Mouse (Mus musculus): ENCODE measurements around the gene Ifrd2. TPM values are rescaled to one million over a fixed set of nuclear protein-coding genes. Genes with fewer than 3 reads are reported as not detected.

Ifrd2 gene
- total RNA-seq (2021), result 10 to 100 TPM; 34.6 to 40.4 TPM
- long read RNA-seq, experiment 1, transcript Ifrd2-201 (12 exons, 2,056 nt), result major isoform, 59 of 69 reads
- long read RNA-seq, experiment 1, partial matches to known transcripts, result 3 of 69 reads
- long read RNA-seq, experiment 1, other reads (novel, unspliced or antisense), result 5 of 69 reads
- long read RNA-seq, experiment 2, transcript Ifrd2-201 (12 exons, 2,056 nt), result major isoform, 48 of 54 reads
- long read RNA-seq, experiment 2, partial matches to known transcripts, result 2 of 54 reads
- long read RNA-seq, experiment 2, other reads (novel, unspliced or antisense), result 4 of 54 reads

DNA sequence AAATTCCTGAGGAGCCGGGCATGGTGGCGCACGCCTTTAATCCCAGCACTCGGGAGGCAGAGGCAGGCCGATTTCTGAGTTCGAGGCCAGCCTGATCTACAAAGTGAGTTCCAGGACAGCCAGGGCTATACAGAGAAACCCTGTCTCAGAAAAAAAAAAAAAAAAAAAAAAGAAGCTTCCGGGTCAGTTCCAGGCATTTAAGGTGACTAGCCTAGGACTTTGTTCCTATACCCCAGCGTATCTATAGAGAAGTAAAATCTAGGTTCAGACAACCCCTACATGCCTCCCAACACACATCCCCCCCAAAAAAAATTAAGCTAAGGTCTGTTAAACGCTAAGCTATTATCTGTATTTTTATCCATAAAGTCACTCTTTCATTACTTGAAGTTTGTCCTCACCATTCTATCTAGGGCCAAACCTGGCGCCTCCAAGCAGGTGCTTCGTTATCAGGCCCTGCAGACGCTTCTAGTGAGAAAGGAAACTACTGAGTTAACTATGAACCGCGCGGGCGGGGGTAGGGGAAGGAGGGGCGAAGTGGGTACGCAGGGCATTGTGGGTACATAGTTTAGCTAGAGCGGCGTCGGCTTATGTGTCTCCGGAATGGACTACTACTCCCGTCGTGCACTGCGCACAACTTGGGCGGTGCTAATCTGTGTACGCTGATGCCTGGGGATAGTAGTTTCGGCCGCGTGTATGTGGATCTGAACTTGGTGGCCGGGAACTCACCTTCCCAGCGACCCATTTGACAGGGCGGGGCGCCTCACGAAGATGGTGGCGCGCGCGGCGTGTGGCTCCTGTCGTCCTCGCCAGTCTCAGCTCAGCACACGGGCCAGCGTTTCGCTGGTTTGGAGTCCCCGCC is at the start of gene Ifrd2:
Gene Ifrd2 (plus strand): TSS at position 669 of the 859 bp plus-strand sequence.
- peak; percentile 91 for DNase-seq

DNA sequence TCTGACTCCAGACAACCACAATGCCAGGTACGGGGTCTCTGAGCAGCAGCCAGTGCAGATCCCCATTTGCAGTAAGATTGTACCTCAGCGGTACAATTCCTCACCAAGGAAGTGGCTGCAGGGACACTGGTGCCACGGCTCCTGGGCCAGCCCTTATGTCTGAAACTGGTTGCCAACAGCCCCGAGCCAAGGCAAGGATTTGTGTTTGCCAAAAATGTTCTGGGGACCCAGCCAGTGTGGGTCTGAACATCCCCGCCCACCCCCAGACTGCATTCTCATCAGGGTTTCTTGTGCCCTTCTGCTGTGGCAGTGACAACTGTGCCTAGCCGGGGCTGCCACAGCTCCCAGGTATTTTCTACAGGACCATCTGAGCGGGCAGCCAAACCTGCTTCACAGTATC is 49.2 kb upstream of the Ifrd2 start:
- DNase-seq, result no peak

DNA sequence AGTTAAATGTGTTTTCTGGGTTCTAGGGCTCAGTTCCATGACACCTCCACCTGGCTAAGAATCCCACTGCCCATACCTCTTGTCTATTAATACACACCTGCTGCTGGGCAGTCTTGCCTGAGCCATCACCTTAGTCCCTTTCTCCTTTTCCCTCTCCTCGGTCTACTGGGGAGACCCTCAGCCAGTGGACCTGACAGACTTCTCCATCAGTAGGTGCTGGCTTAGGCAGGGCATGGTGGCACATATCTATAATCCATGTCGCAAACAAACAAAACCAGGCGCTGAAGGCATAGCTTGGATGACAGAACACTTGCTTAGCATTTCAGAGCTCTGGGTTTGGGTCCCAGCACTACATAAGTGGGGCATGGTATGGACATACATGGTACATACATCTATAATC is 48.7 kb upstream of the Ifrd2 start:
- no peak for DNase-seq

DNA sequence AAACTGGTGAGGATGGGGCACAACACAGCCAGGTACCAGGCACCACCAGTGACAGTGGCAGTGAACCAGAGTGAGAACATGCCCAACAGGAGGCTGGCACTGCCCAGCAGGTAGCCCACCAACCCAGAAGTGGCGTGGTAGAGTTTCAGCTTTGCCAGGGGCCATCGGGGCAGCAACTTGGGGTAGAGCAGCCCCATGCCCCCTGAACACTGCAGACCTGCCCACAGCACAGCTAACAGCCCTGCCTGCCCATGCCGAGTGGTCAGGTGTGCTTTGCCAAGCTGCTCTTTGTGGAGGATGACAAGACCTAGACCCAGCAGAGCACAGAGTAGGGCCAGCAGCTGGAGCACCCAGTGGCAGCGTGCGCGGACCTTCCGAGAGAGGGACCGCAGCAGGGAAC is 47.5 kb upstream of the Ifrd2 start:
- DNase-seq, result no peak

DNA sequence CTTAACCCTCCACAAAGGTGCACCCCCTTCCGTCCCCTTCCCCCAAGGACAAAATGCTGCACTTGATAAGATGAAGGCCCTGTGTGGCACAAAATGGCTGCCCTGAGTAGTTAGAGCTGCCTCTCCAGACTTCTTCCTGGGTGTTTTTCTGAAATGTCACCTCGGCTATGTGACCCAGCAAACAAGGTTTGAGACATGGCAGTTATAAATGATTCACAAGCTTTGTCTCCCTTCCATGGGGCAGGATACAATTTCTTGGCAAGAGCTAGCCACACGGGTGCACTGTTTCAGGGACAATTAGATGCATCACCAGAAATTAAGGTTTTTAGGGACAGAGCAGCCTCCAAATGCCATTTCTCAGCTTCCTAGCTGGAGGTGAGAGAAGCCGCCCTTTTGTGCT is 47.0 kb upstream of the Ifrd2 start:
- DNase-seq, result no peak

DNA sequence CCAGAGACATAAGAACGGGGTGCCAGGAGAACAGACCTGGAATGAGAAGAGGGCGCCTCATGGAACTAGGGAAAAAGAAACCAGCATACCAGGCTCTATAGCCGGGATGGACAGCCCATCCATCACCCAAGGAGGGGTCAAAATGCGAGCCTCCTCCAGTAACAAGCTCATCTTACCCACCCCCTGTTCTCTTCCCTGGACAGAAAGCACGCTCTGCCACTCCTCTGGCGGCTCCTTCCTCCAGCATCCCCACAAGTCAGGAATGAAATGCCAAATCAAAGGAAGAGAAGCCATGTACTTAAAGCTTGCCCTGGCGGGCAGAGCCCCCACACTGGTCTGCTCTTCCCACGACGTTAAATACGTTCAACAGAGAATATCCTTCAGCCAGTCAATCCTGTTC is 46.4 kb upstream of the Ifrd2 start:
- DNase-seq, result no peak

DNA sequence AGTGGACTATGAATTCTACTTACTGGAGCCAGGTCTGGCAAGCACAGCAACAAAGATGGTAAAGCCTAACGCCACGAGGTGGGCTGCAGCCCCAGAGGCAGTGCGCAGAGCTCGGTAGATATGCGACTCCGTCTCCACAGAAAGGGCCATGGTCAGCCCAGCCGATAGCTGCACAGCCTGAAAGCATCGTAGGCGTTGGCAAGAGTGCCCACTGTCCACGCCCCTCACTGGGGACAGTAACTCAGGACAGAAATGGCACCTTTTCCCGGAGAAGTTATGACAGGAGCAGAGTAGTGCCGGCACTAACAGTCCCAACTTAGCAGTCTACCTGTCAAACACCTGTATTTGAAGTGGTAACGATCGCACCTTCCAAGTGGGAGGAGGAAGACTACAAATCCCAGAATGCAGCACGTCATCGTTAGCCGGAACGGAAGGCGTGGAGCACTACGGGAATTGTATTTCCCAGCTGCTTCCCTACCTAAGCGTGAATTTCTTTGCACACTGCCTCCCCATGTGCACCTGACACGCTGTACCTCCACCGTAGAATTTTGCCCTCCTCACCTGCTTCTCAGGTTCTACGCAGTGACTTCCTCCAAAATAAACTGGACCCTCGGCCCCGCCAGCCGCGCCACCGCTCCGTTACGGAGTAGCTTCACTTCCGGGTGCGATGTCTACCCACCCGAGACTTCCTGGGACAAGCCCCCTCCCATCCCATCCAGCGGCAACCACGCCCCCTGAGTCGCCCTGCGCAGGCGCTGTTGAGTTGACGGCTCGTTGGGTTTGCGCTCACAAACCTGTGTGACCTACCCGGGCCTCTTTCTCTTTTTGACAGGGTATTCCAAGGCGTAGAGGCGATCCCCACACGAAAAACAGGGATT is 45.7 kb upstream of the Ifrd2 start, which contains the start of the genes Cyb561d2 and Nprl2:
Gene Cyb561d2 (minus strand): TSS at position 720 of the 878 bp plus-strand sequence.
Gene Nprl2 (plus strand): TSS at position 753 of the 878 bp plus-strand sequence.
- DNase-seq, result peak; percentile 92

DNA sequence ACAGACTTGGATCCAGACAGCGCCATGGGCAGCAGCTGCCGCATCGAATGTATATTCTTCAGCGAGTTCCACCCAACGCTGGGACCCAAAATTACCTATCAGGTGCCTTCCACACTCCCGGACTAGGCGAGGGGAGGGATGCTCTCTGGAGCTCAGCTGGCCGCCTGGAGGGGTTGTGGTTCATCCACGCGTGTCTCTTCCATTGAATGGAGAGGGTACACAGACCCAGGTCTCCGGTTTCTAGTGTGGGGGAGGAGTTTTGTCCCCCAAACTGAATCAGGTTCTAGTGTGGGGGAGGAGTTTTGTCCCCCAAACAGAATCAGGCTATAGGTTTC is 45.1 kb upstream of the Ifrd2 start:
- no peak for DNase-seq

DNA sequence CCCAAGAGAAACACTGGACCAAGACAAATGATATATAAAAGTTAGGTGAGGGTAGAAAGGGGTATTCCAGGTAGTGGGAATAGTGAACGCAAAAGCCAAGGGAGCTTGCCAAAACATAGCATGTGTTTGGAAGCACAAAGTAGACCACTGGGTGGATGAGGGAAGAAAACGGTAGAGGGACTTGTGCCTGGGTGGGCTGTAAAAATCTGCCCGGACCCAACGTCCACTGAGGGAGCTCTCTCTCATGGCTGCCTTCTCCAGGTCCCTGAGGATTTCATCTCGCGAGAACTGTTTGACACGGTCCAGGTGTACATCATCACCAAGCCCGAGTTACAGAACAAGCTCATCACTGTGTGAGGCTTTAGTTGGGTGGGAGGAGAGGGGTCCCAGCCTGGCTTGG is 44.7 kb upstream of the Ifrd2 start:
- DNase-seq, result no peak

DNA sequence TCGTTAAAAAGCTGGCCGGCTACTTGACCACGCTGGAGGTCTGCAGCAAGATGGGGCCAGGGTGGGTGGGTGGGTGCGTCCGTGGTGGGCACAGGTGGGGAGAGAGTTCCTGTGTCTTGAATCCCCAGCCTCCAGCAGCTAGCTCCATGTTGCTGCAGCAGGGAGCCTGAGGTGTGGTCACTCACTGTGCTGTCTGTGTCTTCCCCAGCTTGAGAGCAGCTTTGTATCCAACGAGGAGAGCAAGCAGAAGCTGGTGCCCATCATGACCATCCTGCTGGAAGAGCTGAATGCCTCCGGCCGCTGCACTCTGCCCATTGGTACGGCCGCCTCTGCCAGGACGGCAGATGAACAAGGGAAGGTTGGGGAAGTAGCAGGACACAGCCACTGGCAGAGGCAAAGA is 44.1 kb upstream of the Ifrd2 start:
- DNase-seq, result no peak

DNA sequence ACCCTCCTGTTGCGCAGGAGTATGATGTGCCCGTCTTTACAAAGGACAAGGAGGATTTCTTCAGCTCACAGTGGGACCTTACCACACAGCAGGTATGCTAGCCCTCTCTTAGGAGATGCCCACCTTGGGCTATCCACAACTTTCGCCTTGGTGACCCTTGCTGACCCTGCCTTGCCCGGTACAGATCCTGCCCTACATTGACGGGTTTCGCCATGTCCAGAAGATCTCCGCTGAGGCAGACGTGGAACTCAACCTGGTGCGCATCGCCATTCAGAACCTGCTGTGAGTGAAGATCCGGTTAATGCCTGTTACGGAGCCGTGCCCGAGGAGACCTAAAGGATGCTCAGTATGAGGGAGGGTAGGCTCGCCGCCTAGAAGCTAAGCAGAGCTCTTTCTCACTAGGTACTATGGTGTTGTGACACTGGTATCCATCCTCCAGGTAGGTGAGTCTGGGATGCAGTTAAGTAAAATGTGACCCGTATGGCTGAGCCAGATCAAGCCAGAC is 43.2 kb upstream of the Ifrd2 start:
- DNase-seq, result no peak

DNA sequence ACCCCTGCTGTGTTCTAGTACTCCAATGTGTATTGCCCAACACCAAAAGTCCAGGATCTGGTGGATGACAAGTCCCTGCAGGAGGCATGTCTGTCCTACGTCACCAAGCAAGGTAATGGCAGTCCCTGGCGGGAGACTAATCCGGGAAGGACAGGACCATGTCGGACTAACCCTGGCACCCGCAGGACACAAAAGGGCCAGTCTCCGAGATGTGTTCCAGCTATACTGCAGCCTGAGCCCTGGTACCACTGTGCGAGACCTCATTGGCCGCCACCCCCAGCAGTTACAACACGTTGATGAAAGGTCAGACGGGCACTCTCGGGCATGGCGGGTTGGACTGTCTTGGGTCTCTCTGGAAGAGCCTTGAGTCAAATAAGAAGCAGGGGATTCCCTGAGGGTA is 42.7 kb upstream of the Ifrd2 start:
- no peak for DNase-seq

DNA sequence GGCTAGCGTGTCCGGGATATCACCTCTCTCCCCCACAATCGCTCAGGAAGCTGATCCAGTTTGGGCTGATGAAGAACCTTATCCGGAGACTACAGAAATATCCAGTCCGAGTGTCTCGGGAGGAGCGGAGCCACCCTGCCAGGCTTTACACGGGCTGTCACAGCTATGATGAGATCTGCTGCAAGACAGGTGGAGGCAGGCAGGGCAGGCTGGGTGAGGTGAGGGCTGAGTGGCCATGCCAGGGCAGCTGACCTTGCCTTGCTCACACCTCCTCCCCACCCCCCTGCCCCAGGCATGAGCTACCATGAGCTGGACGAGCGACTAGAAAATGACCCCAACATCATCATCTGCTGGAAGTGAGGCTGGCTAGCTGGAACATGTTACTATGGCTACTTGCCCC is 42.2 kb upstream of the Ifrd2 start:
- no peak for DNase-seq

DNA sequence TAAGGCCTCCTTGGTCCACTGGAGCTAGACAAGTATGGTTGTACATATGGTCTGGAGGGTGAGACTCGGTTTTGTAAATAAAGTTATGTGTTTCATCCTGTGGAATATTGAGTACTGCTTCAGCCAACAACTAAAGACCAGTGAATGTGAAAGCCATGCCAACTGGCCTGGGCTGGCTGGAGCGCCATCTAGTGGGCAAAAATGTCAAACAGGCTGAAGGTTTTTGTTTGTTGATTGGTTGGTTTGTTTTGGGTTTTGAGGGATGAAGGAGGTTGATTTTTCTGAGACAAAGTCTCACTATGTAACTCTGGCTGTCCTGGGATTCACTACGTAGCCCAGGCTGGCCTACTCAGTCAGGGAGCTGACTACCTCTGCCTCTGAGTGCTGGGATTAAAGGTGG is 41.8 kb upstream of the Ifrd2 start:
- peak; percentile 83 for DNase-seq

DNA sequence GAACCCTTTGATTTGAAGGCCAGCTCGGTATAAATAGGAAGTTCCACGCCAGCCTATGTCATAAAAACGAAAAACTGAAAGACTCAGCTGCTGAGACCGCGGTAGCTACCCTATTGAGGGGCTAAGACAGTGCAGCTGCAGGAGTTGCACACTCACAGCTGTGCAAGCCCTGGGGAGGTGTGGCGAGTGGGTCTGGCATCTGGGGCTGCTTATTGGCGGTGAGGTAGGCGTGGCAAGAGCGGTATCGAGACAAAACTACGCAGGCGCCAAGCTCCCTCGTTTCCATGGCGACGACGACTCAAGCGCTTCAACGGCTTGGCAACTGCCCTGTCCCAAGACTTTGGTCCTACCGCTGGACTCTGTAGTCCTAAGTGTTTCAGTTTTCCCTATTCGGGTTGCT is 40.4 kb upstream of the Ifrd2 start, which contains the start of gene Zmynd10:
Gene Zmynd10 (plus strand): TSS at position 273 of the 400 bp plus-strand sequence.
- peak; percentile 85 for DNase-seq

DNA sequence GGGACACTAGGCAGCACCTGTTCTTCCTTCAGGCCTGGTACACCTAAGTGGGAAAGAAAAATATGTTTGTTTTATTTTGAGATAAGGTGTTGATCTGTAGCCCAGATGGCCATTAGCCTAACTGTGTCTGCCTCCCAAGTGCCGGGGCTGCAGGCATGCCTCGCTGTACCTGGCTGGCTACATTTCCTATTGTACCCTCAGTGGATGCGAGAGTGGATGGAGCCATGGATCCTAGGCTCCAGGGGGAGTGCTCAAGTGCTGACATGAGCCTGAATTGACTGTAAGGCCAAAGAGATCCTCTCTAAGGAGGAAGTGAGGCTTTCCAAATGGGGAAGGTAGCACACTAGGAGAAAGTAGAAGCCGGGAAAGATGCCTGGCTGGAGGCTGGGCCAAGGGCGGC is 39.5 kb upstream of the Ifrd2 start:
- no peak for DNase-seq

DNA sequence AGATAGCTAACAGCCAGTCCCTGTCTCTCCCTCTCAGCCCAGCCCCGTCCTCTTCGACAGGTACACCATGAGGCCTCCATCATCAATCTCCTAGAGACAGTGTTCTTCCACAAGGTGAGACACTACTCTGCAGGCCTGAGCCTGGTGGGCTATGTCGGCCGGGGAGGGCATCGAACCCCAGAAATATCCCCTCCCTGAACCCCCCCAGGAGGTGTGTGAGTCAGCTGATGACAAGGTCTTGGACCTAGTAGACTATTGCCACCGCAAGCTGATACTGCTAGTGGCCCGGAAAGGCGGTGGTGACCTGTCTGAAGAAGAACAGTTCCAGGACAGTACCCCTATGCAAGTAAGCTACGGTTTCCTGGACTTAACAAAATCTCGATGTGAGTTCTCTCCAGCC is 38.6 kb upstream of the Ifrd2 start:
- DNase-seq, result no peak

DNA sequence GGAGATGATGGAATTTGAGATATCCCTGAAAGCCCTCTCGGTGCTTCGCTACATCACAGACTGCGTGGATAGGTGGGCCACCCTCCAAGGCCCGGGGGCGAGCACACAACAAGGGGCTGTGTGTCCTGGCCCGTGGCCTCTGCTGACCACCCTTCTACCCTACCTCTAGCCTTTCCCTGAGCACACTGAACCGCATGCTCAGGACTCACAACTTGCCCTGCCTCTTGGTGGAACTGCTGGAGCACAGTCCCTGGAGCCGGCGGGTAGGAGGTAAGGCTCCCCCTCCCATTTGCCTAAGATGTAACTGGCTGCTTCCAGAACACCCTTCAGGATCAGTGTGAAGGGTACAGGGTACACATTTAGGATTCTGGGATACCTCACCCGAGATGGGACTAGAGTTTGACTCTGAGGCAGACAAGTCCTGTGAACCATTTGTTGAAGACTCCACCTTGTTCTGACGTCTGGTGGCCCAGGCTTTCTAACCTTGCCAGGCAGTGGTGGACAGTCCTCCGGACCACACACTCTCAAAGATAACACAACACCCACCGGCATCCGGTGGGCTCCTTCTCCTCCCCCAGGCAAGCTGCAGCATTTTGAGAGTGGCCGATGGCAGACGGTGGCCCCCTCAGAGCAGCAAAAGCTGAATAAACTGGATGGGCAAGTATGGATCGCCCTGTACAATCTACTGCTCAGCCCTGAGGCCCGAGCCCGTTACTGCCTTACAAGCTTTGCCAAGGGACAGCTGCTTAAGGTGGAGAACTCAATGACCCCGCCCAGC is 38.0 kb upstream of the Ifrd2 start:
- no peak for DNase-seq

DNA sequence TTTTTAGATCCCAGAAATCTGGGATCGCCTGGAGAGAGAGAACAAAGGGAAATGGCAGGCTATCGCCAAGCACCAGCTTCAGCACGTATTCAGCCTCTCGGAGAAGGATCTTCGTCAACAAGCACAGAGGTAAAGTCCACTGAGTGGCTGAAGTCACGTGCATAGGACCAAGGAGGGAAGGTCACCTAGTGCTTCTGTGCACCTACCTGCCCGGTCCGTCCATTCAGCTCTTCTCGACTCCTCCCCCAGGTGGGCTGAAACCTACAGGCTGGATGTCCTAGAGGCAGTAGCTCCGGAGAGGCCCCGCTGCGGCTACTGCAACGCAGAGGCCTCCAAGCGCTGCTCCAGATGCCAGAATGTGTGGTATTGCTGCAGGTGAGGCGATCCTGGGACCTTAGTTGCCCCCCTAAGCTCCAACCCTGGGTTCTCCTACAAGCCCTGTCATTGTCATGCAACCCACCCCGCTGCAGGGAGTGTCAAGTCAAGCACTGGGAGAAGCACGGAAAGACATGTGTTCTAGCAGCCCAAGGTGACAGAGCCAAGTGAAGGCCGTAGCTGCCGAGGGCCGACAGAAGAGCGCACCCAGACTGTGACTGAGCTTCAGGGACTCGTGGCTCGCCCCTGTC is 36.8 kb upstream of the Ifrd2 start:
- no peak for DNase-seq

DNA sequence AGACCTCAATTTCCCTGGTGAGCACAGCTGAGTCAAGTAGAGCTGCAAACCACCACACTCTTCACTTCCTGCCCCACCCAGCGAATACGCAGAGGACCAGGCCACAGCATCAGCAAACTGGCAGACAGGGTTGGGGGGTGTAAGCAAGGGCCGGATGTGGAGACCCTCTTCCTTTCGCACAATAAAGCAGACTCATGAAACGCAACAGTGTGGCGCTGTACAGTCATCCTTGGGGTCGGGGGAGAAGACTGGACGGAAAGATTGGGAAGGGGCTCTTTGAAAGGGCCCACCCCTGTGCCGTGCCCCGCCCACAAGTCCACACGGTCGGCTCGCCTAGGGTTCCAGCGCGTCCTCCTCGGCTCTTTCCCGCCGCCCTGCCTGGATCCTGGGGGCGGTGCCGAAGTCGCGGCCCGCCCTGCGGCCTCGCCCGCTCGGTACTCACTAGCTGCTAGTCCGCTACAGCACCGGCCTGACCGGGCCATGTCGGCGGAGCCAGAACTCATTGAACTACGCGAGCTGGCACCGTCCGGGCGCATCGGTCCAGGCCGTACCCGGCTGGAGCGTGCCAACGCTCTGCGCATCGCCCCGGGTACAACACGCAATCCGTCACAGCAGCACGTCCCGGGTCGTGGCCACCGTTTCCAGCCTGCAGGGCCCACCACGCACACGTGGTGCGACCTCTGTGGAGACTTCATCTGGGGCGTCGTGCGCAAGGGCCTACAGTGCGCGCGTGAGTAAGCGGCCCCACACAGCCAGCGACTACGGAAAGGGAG is 36.1 kb upstream of the Ifrd2 start, which contains the start of gene Rassf1:
Gene Rassf1 (plus strand): TSS at position 439 of the 773 bp plus-strand sequence.
- DNase-seq, result peak; percentile 69

Data from gastrocnemius, postnatal 10 days (tissue).